Mouse (Mus musculus) thymus, adult 2 months (tissue): ENCODE data around the gene Slc1a2.

Experiments used
- CTCF ChIP-seq: fragments of 200-500 bp; IDR thresholded peaks from 2 replicates; pipeline ENCODE4 v1.5.1; 2012; ENCODE audit warnings: mild to moderate bottlenecking, control low read depth, low read length, moderate library complexity, borderline replicate concordance; ENCODE audit not compliant: control insufficient read depth, poor library complexity, insufficient read depth; ENCODE audit errors: extremely low read depth
- POLR2A ChIP-seq: fragments of 200-500 bp; IDR thresholded peaks from 2 replicates; pipeline ENCODE4 v1.6.1; 2012; ENCODE audit warnings: mild to moderate bottlenecking, low read length, control low read depth, moderate library complexity; ENCODE audit not compliant: control insufficient read depth, poor library complexity, insufficient read depth; ENCODE audit errors: extremely low read depth

DNA sequence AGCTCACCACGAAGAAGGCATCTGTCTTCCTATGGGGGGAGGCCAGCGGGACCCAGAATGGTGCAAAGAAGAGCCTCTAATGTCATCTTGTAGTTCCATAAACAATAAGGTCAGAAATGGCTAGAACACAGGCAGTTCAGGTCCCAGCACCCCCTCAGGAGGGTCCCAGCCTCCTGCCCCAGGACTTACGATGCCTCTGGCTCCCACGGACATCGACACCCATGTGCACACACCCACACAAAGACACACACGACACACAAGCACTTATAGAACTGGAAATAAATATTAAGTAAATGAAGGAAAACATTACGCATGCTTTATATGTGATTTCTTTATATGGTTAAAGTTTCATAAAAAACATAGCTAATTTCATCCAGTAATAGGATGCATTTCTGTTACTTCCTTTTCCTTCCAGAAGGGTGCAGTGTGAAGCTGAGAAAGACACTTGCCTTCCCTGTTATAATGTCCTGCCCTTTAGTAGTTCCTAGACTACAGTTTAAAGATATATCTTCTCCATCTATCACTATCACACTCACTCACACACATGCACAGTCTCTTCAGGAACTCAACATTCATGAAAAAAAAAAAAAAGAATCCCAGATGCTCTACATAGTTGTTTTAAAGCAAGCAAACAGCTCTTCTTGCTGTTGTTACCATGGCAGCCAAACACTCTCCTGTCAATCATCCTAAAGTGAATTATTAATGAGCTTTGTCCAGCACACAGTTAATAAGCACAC lies 27.1 kb downstream of the Slc1a2 start:
- TF ChIP-seq CTCF (no peak), POLR2A (no peak)
